Mouse (Mus musculus) MEL (cell line): Measurements from ENCODE around the gene Hadhb. TPM values are rescaled to one million over a fixed set of nuclear protein-coding genes. Genes with fewer than 3 reads are reported as not detected.

Source experiments
- DNase-seq: peaks from one replicate; pipeline ENCODE4 v3.0.0; 2011; ENCODE audit warnings: low read depth, low spot score
- H3K27ac ChIP-seq: 2 replicates; pipeline ENCODE4 v1.5.1; 2012; ENCODE audit warnings: low read depth, mild to moderate bottlenecking, control low read depth, low read length, moderate library complexity; ENCODE audit not compliant: control insufficient read depth
- H3K27me3 ChIP-seq, 2 experiments: fragments of 150-350 bp in 1 of 2; sonication (generic) in 1 of 2; 2 replicates each; pipeline ENCODE4 v1.6.1; 2012; ENCODE audit warnings: low read length in 2 of 2, mild to moderate bottlenecking in 2 of 2, improper control_type of control experiment in 1 of 2, moderate library complexity in 1 of 2; ENCODE audit not compliant: insufficient read depth in 2 of 2, control insufficient read depth in 1 of 2
- H3K36me3 ChIP-seq, 2 experiments: 2 replicates each; pipeline ENCODE4 v1.6.1; 2012 to 2014; ENCODE audit warnings: low read length in 2 of 2, improper control_type of control experiment in 1 of 2, inconsistent platforms in 1 of 2, mild to moderate bottlenecking in 1 of 2; ENCODE audit not compliant: insufficient read depth in 2 of 2, control insufficient read depth in 1 of 2
- H3K4me1 ChIP-seq, 2 experiments: fragments of 150-350 bp in 1 of 2; sonication (generic) in 1 of 2; 2 replicates each; pipeline ENCODE4 v1.6.1; 2012; ENCODE audit warnings: low read length in 2 of 2, improper control_type of control experiment in 1 of 2, mild to moderate bottlenecking in 1 of 2; ENCODE audit not compliant: insufficient read depth in 2 of 2, control insufficient read depth in 1 of 2
- H3K4me3 ChIP-seq, 2 experiments: fragments of 150-350 bp in 1 of 2; sonication (generic) in 1 of 2; 2 replicates each; pipeline ENCODE4 v1.5.1; 2012; ENCODE audit warnings: low read depth in 2 of 2, low read length in 2 of 2, mild to moderate bottlenecking in 2 of 2, moderate library complexity in 2 of 2, control low read depth in 1 of 2, improper control_type of control experiment in 1 of 2; ENCODE audit not compliant: control insufficient read depth in 1 of 2, insufficient read depth in 1 of 2
- H3K79me2 ChIP-seq: 2 replicates; pipeline ENCODE4 v1.6.1; 2012; ENCODE audit warnings: mild to moderate bottlenecking, low read length, moderate library complexity; ENCODE audit not compliant: control insufficient read depth, poor library complexity, insufficient read depth
- H3K9ac ChIP-seq: 2 replicates; pipeline ENCODE4 v1.6.1; 2012; ENCODE audit warnings: low read depth, mild to moderate bottlenecking, control low read depth, low read length, moderate library complexity; ENCODE audit not compliant: control insufficient read depth, poor library complexity, severe bottlenecking
- H3K9me3 ChIP-seq: fragments of 150-350 bp; sonication (generic); replicated peaks from 2 replicates; pipeline ENCODE4 v1.6.1; 2012; ENCODE audit warnings: mild to moderate bottlenecking, low read length, improper control_type of control experiment, moderate library complexity; ENCODE audit not compliant: insufficient read depth
- CHD1 ChIP-seq: IDR thresholded peaks from 2 replicates; pipeline ENCODE4 v1.6.1; 2012; ENCODE audit warnings: low read depth, mild to moderate bottlenecking, inconsistent platforms, low read length, improper control_type of control experiment
- CTCF ChIP-seq, 3 experiments: IDR thresholded peaks in 2 of 3; conservative IDR thresholded peaks in 1 of 3; 2 replicates each; pipeline ENCODE4 v1.5.1; 2011 to 2012; ENCODE audit warnings: low read length in 3 of 3, low read depth in 2 of 3, mild to moderate bottlenecking in 2 of 3, improper control_type of control experiment in 1 of 3, inconsistent platforms in 1 of 3, mixed read lengths in 1 of 3, moderate library complexity in 1 of 3; ENCODE audit not compliant: control insufficient read depth in 1 of 3, insufficient read depth in 1 of 3, poor library complexity in 1 of 3, severe bottlenecking in 1 of 3
- E2F4 ChIP-seq: IDR thresholded peaks from 2 replicates; pipeline ENCODE4 v1.6.1; 2011; ENCODE audit warnings: low read depth, low read length, improper control_type of control experiment, borderline replicate concordance
- ELF1 ChIP-seq: IDR thresholded peaks from 2 replicates; pipeline ENCODE4 v1.6.1; 2014; ENCODE audit warnings: low read depth, mild to moderate bottlenecking, inconsistent platforms, low read length, improper control_type of control experiment, moderate library complexity
- ETS1 ChIP-seq: IDR thresholded peaks from 2 replicates; pipeline ENCODE4 v1.6.1; 2012; ENCODE audit warnings: low read depth, mild to moderate bottlenecking, inconsistent platforms, low read length, improper control_type of control experiment, moderate library complexity
- GABPA ChIP-seq: IDR thresholded peaks from 2 replicates; pipeline ENCODE4 v1.6.1; 2012; ENCODE audit warnings: low read depth, mild to moderate bottlenecking, inconsistent platforms, low read length, improper control_type of control experiment, moderate library complexity
- GATA1 ChIP-seq: IDR thresholded peaks from 2 replicates; pipeline ENCODE4 v1.6.1; 2011; ENCODE audit warnings: low read depth, low read length, improper control_type of control experiment
- HCFC1 ChIP-seq: IDR thresholded peaks from 2 replicates; pipeline ENCODE4 v1.6.1; 2012; ENCODE audit warnings: low read depth, mild to moderate bottlenecking, inconsistent platforms, low read length, improper control_type of control experiment, moderate library complexity
- JUND ChIP-seq: IDR thresholded peaks from 2 replicates; pipeline ENCODE4 v1.6.1; 2011; ENCODE audit warnings: low read depth, mild to moderate bottlenecking, improper control_type of control experiment, low read length
- MAX ChIP-seq: IDR thresholded peaks from 2 replicates; pipeline ENCODE4 v1.6.1; 2011; ENCODE audit warnings: low read length, improper control_type of control experiment
- MAZ ChIP-seq: IDR thresholded peaks from 2 replicates; pipeline ENCODE4 v1.6.1; 2012; ENCODE audit warnings: low read depth, mild to moderate bottlenecking, inconsistent platforms, low read length, improper control_type of control experiment
- MYB ChIP-seq: IDR thresholded peaks from 2 replicates; pipeline ENCODE4 v1.6.1; 2011; ENCODE audit warnings: mild to moderate bottlenecking, low read depth, low read length, improper control_type of control experiment
- NRF1 ChIP-seq: IDR thresholded peaks from 2 replicates; pipeline ENCODE4 v1.6.1; 2014; ENCODE audit warnings: low read depth, mild to moderate bottlenecking, inconsistent platforms, low read length, improper control_type of control experiment, moderate library complexity; ENCODE audit not compliant: poor library complexity, insufficient read depth, severe bottlenecking
- POLR2A ChIP-seq, 2 experiments: IDR thresholded peaks; 2 replicates each; pipeline ENCODE4 v1.6.1; 2011 to 2012; ENCODE audit warnings: low read length in 2 of 2, mild to moderate bottlenecking in 2 of 2, control low read depth in 1 of 2, improper control_type of control experiment in 1 of 2, low read depth in 1 of 2, moderate library complexity in 1 of 2; ENCODE audit not compliant: control insufficient read depth in 1 of 2, insufficient read depth in 1 of 2, poor library complexity in 1 of 2
- POLR2AphosphoS5 ChIP-seq: IDR thresholded peaks from 2 replicates; pipeline ENCODE4 v1.6.1; 2012; ENCODE audit warnings: low read depth, borderline replicate concordance, mild to moderate bottlenecking, inconsistent platforms, low read length, moderate library complexity, mixed read lengths
- RAD21 ChIP-seq: IDR thresholded peaks from 2 replicates; pipeline ENCODE4 v1.6.1; 2011; ENCODE audit warnings: mild to moderate bottlenecking, low read depth, low read length, improper control_type of control experiment
- RCOR1 ChIP-seq: IDR thresholded peaks from 2 replicates; pipeline ENCODE4 v1.6.1; 2012; ENCODE audit warnings: low read depth, mild to moderate bottlenecking, inconsistent platforms, low read length, improper control_type of control experiment
- SMC3 ChIP-seq: IDR thresholded peaks from 2 replicates; pipeline ENCODE4 v1.6.1; 2011; ENCODE audit warnings: low read depth, low read length, improper control_type of control experiment
- USF1 ChIP-seq: IDR thresholded peaks from 2 replicates; pipeline ENCODE4 v1.6.1; 2014; ENCODE audit warnings: low read depth, mild to moderate bottlenecking, inconsistent platforms, low read length, improper control_type of control experiment, moderate library complexity
- ZKSCAN1 ChIP-seq: IDR thresholded peaks from 2 replicates; pipeline ENCODE4 v1.6.1; 2012; ENCODE audit warnings: low read depth, mild to moderate bottlenecking, inconsistent platforms, low read length, improper control_type of control experiment, moderate library complexity
- ZNF384 ChIP-seq: IDR thresholded peaks from 2 replicates; pipeline ENCODE4 v1.6.1; 2012; ENCODE audit warnings: low read depth, mild to moderate bottlenecking, inconsistent platforms, low read length, improper control_type of control experiment
- polyA plus RNA-seq, 2 experiments: library from polyadenylated mRNA; stranded (reverse) in 1 of 2; unstranded in 1 of 2; fragments of >175 nt in 1 of 2; fragments of >200 nt in 1 of 2; gene quantifications; 2 replicates each; pipeline versions ENCODE4 v1.2.1 to v1.2.4; 2012; ENCODE audit warnings: low replicate concordance in 2 of 2, low read depth in 1 of 2; ENCODE audit not compliant: insufficient read length in 2 of 2, insufficient read depth in 1 of 2, missing spikeins in 1 of 2
- total RNA-seq: library from RNA; depleted of rRNA; stranded (reverse); fragments of 300-350 nt; gene quantifications from 2 replicates; pipeline ENCODE4 v1.2.3, GENCODE M21; 2012

Hadhb gene
- total and polyA plus RNA-seq, 3 experiments, result 33.0 to 162 (median 161) TPM

DNA sequence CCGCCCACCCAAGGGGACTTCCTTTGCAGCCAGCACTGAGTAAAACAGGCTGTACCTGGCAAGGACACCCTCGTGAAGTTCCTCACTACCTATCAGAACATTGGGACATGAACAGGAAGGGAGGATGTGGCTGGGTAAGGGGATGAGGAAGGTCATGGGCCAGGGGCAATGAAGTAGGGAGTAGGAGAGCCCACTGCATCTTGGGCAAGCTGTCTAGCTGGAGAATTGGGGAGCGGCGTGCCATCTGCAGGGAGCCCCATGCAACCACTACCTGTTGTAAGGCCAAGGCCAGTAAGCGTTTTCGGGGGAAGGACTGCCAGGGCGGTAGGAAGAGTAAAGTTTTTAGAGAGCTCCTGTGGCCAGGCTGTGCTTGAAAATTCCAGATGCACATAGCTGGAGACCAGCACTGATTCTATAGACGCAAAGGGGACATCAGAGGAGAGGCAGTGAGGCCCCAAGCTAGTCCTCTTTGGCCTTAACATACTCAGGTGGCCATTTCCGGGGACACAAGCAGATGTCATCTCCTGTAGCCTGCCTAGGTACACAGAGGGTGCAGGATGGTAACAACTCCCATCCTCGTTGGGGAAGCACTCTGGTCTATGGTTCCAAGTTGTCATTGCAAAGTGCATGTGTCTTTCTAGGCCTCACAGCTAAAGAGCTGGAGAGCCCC is 48.3 kb downstream of the Hadhb start:
- Histone ChIP-seq H3K27ac (no peak overlapping the region), H3K9ac (no peak overlapping the region), H3K4me3 (no peak overlapping the region), H3K4me1 (peaks cover 0 to 21% of the 10 kb centered on the region in 2 experiments; a peak in 2 of 4 replicates), H3K79me2 (no peaks in the 10 kb centered on the region), H3K9me3 (no peaks in the 10 kb centered on the region), H3K36me3 (peaks cover 0 to 3% of the 10 kb centered on the region in 2 experiments; a peak in 1 of 4 replicates), H3K27me3 (no peaks in the 10 kb centered on the region)
- TF ChIP-seq GATA1 (no peak), MAZ (no peak), ELF1 (no peak), ZNF384 (no peak), NRF1 (no peak), POLR2AphosphoS5 (no peak), HCFC1 (no peak), SMC3 (no peak), CTCF (IDR thresholded peaks at IDR 0.05 in 2 of 3, conservative IDR thresholded peaks at IDR 0.05 in 1 of 3; ENCODE audit: control insufficient read depth in 1 of 3, insufficient read depth in 1 of 3, low read depth in 2 of 3, low read length in 3 of 3, poor library complexity in 1 of 3, severe bottlenecking in 1 of 3) (no peak)
- DNase-seq, result no peak

GRCm38 (mm10) chr5:30204441-30204840 is 49.4 kb downstream of the Hadhb start:
- Histone ChIP-seq H3K79me2 (no peaks in the 10 kb centered on the region), H3K27ac (no peak overlapping the region), H3K9me3 (no peaks in the 10 kb centered on the region), H3K4me1 (peaks cover 0 to 18% of the 10 kb centered on the region in 2 experiments; a peak in 3 of 4 replicates), H3K27me3 (no peaks in the 10 kb centered on the region), H3K36me3 (peaks cover 0 to 3% of the 10 kb centered on the region in 2 experiments; a peak in 1 of 4 replicates), H3K9ac (no peak overlapping the region), H3K4me3 (no peak overlapping the region)
- TF ChIP-seq JUND (no peak), USF1 (no peak), GABPA (no peak), E2F4 (no peak), RCOR1 (no peak), ZKSCAN1 (no peak), HCFC1 (no peak), MAX (no peak), NRF1 (no peak), MYB (no peak), CHD1 (no peak), POLR2A (IDR thresholded peaks at IDR 0.05; ENCODE audit: control insufficient read depth in 1 of 2, insufficient read depth in 1 of 2, low read depth in 1 of 2, low read length in 2 of 2, poor library complexity in 1 of 2) (no peak), RAD21 (no peak), ETS1 (no peak)
- DNase-seq, result no peak
